Mouse (Mus musculus): ENCODE data around the gene Dhrs4.

- TF ChIP-seq CTCF (IDR thresholded peaks at IDR 0.05; ENCODE audit: borderline replicate concordance, insufficient read depth, low read length) (no peak), POLR2A (IDR thresholded peaks at IDR 0.05; ENCODE audit: low read depth, low read length) (no peak)
Observed at GRCm38 (mm10) chr14:55491291-55491833, 12.8 kb downstream of the Dhrs4 start.

All from embryonic fibroblast, embryonic 13.5 days (primary cell).